Mouse (Mus musculus) embryonic fibroblast, embryonic 13.5 days (primary cell): ENCODE results near the gene E2f8.

Experiments
- CTCF ChIP-seq: IDR thresholded peaks from 2 replicates; pipeline ENCODE4 v1.5.1; 2011; ENCODE audit warnings: mild to moderate bottlenecking, control low read depth, low read length, moderate library complexity, borderline replicate concordance; ENCODE audit not compliant: insufficient read depth
- POLR2A ChIP-seq: IDR thresholded peaks from 2 replicates; pipeline ENCODE4 v1.6.1; 2011; ENCODE audit warnings: low read depth, mild to moderate bottlenecking, control low read depth, low read length, moderate library complexity

- TF ChIP-seq POLR2A (no peak), CTCF (no peak)
Measured at GRCm38 (mm10) chr7:48893093-48893492, 11.7 kb upstream of the E2f8 start.
